Mouse (Mus musculus): ENCODE measurements around the gene Tubd1.

The Tubd1 gene

GRCm38 (mm10) chr11:86558258-86558657 is 13.5 kb downstream of the Tubd1 start:
- DNase-seq (ENCODE audit: low spot score in 2 of 2): no peak

- no peak for DNase-seq (ENCODE audit: low spot score in 2 of 2)
Observed at GRCm38 (mm10) chr11:86568425-86568824, 23.6 kb downstream of the Tubd1 start.

- DNase-seq (ENCODE audit: low spot score in 2 of 2): no peak
Observed at GRCm38 (mm10) chr11:86570261-86570746, 25.5 kb downstream of the Tubd1 start.

GRCm38 (mm10) chr11:86571047-86571855 is 26.5 kb downstream of the Tubd1 start:
- DNase-seq (ENCODE audit: low spot score in 2 of 2): no peak

- DNase-seq (ENCODE audit: low spot score in 2 of 2): no peak
Observed at GRCm38 (mm10) chr11:86571871-86572270, 27.1 kb downstream of the Tubd1 start.

GRCm38 (mm10) chr11:86572623-86573022 is 27.8 kb downstream of the Tubd1 start:
- no peak for DNase-seq (ENCODE audit: low spot score in 2 of 2)

- DNase-seq (ENCODE audit: low spot score in 2 of 2): no peak
Observed at GRCm38 (mm10) chr11:86573646-86574231, 28.9 kb downstream of the Tubd1 start.

GRCm38 (mm10) chr11:86574408-86574807 is 29.6 kb downstream of the Tubd1 start:
- DNase-seq (ENCODE audit: low spot score in 2 of 2): no peak

GRCm38 (mm10) chr11:86575632-86576378 is 31.0 kb downstream of the Tubd1 start:
- DNase-seq (ENCODE audit: low spot score in 2 of 2): no peak

- no peak for DNase-seq (ENCODE audit: low spot score in 2 of 2)
Observed at GRCm38 (mm10) chr11:86577231-86577630, 32.4 kb downstream of the Tubd1 start.

- DNase-seq (ENCODE audit: low spot score in 2 of 2): no peak
Observed at GRCm38 (mm10) chr11:86578106-86578808, 33.5 kb downstream of the Tubd1 start.

- no peak for DNase-seq (ENCODE audit: low spot score in 2 of 2)
Observed at GRCm38 (mm10) chr11:86578809-86579730, 34.3 kb downstream of the Tubd1 start.

GRCm38 (mm10) chr11:86579731-86580318 is 35.0 kb downstream of the Tubd1 start:
- no peak for DNase-seq (ENCODE audit: low spot score in 2 of 2)

GRCm38 (mm10) chr11:86580319-86581113 is 35.7 kb downstream of the Tubd1 start:
- no peak for DNase-seq (ENCODE audit: low spot score in 2 of 2)

GRCm38 (mm10) chr11:86581250-86581753 is 36.5 kb downstream of the Tubd1 start:
- no peak for DNase-seq (ENCODE audit: low spot score in 2 of 2)

GRCm38 (mm10) chr11:86581943-86582542 is 37.3 kb downstream of the Tubd1 start:
- DNase-seq (ENCODE audit: low spot score in 2 of 2): no peak

- DNase-seq (ENCODE audit: low spot score in 2 of 2): no peak
Observed at GRCm38 (mm10) chr11:86582543-86583260, 37.9 kb downstream of the Tubd1 start.

GRCm38 (mm10) chr11:86583313-86583825 is 38.6 kb downstream of the Tubd1 start:
- no peak for DNase-seq (ENCODE audit: low spot score in 2 of 2)

Data from frontal cortex, postnatal 25 days (tissue).